Mouse (Mus musculus) G1E-ER4 (cell line): ENCODE measurements around the gene Tnip1. TPM values are rescaled to one million over a fixed set of nuclear protein-coding genes. Genes with fewer than 3 reads are reported as not detected.

Experiments used
- GATA1 ChIP-seq: IDR thresholded peaks from one replicate; pipeline ENCODE4 v1.8.0; 2012; ENCODE audit warnings: low read length, inconsistent platforms
- polyA plus RNA-seq: library from polyadenylated mRNA; stranded (reverse); fragments of >175 nt; gene quantifications from 2 replicates; pipeline ENCODE4 v1.2.3, GENCODE M21; 2012

Tnip1 gene
- polyA plus RNA-seq, 1 experiment: 28.6 TPM

DNA sequence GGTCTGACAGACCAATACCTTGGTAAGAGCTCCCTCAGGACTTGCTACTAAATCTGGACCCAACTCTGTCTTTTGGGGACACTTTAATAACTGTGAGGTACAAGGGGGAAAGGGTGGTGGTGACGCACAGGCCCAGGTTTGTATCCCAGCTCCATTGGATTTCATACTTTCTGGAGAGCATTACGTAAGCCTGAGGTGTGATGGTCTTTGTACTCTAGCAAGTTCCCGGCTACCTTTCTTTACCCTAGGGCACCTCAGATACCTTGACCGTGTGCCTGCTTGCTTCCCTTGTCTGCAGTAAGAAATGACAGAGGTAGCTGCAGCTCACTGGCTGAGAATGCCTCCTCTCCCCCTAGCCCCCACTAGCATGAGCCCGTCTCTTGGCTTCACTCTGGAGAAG is 55.5 kb downstream of the Tnip1 start:
- no peak for TF ChIP-seq GATA1

DNA sequence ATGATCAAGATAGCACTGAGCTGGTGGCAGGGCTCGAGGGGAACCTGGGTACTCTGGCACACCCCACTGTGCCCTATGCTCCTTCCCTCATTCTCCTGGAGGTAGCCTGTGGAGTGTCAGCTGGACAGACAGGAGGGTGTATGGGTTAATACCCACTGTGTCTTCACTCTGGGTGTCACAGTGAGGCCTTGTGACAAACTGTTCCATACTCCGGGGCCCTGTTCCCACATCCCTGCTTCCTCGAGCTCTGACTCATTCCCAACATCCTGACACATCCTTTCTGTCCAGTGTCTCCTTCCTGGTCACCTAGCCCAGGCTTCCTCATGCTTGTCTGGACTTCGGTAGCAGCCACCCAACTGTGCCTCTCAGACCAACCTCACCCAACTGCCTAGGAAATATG is 56.3 kb downstream of the Tnip1 start:
- no peak for TF ChIP-seq GATA1

DNA sequence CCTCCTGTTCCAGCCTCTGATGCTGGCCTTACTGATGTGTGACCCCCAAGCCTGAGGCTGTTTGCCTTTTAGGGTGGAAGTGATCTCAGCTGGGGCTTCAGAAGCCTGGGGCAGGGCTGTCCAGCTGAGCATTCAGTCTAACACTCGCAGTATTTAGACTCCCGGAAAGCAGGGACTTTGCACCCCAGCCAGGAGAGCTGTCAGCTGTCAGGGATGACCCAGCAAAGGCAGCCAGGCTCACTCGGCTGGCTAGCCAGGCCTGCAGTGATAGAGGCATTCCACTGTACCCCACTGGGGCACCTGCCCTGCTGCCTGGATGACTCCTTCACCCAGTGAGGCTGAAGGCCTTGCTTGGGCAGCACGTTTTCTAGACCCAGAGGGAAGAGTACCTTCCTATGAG is 56.8 kb downstream of the Tnip1 start:
- no peak for TF ChIP-seq GATA1

DNA sequence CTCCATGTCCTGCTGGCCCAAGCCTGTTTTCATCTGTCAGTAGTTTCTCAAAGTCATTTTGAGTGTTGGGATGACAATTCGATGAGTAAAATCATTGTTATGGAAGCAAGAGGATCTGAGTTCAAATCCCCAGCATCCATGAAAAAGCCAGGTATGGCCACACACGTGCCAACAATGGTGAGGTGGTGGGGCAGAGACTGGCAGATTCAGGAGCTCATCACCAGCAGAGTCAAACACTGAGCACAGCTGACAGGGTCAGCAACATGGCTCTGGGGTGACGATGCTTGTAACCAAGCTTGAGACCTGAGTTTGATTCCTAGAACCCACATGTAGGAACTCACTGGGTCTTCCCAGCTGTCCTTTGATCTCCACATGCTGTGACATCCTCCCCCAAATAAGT is 57.6 kb downstream of the Tnip1 start:
- no peak for TF ChIP-seq GATA1

DNA sequence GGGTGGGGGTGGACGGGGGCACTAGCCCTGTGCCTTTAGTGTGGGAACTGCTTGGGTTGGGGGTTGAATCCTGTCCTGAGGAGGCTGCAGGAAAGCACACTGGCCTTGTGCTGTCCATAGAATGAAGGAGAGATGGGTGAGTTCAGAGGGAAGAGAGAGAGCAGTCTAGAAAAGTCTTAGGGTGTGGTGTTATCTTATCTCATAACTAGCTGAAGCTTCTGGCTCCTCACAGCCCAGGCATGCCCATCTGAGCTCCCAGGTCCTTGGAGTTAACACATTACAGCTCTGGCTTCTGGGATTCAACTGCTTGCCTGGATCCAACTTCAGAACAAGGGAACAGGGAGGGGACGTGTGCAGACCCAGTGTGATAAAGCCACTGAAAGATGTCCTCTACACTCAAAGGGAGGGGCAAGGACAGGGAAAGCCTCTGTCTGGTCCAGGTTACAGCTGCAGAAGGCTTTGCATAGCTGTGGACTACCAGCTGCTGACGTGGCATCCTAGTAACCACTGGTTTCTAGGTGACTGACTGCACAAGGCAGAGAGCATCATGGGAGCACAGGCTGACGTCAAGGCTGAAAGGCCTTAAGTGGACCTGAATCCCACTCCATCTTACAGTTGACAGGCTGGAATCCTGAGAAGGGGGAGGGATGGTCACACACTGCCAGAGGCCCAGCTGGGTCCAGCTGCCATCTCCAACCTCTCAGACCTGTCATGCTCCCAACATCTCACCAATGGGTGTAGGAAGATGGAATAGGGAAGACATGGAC is 58.6 kb downstream of the Tnip1 start:
- TF ChIP-seq GATA1: no peak

DNA sequence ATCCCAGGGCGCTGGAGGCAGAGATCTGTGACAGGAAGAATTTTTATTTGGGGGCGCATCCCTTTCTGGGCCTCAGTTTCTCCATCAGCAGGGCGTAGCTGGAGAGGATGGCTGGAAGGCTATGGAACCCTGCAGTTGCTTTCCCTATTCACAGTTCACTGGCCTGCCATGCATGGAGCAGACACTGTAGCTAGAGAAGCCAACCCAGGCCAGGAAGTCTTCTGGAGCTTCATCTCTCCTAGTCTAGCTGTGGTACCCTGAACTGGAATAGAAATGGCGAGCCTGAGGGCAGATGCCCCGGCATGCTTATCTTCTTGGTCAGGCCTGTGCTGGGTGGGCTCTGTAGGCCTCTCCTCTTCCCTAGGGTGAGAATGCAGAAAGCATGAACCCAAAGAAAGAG is 59.4 kb downstream of the Tnip1 start:
- TF ChIP-seq GATA1: no peak

DNA sequence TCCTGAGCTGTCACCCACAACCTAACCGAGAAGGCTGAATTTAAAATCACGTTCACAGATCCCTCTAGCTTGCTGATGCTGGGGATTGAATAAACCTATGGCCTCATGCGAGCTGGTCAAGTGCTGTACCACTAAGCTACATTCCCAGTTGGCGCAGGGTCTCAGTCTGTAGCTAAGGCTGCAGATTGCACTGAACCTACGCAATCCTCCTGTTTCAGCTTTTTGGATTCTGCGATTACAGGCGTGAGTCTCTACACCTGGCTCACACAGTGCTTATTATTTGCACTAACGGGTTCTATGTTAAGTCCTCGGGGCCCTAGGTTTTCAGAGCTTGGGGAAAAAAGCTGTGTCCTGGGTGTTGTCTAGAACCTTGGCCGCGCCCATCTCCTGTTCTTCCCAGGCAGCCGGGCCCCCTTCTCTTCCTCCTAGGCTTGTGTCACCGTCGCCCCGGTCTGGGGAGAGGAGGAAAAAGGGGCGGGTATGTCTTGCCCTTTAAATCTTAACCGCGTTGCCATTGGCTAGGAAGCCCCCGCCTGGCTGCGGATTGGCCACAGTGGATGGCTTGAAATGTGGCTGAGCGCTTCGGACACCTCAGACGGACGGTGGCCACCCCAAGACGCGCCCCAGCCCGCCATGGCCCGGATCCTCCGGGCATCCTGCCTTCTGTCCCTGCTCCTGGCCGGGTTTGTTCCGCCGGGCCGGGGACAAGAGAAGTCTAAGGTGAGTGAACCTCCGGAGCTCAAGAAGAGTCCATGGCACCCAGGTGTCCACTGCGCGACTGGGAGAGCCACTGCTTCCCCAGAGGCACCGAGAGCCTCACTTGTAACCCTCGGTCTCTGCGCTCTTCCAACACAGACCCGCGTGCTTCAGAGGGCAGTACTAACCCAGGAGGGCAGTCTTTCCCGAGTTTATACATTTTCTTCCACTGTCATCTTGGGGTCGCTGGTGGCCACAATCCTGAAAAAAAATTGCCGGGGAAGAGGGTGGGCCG is 60.1 kb downstream of the Tnip1 start, which contains the start of gene Gpx3:
Gene Gpx3 (plus strand): TSS at position 121 of the 991 bp plus-strand sequence.
- TF ChIP-seq GATA1: no peak

DNA sequence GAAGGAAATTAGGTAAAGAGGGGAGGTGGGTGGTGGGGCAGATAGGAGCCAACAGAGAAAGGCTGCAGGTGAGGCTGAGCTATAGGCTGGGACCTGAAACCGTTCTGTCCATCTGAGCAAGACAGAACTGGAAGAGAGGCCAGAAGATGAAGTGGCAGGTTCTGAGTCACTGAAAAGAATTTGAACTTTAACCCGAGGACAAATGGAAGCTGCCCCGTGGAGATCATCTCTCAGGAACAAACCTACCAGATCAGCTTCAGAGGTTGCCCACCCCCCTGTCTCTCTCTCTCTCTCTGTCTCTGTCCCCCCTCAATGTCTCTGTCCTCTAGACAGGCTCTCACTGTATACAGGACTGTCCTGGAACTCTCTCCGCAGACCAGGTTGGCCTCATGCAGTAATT is 63.1 kb downstream of the Tnip1 start:
- no peak for TF ChIP-seq GATA1

DNA sequence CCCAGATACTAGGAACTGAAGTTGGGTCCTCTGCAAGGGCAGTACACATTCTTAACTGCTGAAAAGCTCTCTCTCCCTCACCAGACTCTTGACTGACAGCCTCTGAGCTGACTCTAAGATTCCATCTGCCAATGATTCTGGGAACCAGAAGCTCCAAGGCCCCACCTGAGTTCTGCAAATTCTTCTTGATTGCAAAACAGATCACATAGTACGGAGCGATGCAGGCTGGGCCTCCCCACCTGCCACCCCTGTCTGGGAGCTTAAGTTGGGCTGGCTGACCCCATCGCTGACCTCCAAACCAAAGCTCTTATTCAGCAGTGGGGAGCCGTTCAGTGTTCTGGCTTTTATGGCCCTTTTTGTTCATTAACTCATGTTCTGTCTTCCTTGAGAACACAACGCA is 65.2 kb downstream of the Tnip1 start:
- no peak for TF ChIP-seq GATA1

DNA sequence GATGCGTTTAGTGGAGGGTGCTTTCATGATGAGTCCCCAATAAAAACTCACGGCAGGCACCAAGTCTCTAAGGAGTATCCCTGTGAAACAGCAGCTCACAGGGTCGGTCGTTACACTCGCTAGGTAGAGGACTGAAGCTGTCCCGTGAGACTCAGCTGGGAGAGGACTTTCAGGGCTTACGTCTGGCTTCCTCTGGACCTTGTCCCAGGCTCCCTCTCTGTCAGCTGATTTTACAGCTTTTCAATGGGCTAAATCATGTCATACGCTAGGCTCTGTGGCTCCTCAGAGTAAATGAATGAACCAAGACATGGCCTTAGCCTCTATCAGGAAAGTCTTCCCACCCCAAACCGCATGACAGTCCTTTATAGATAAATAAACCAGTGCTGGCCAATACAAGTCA is 68.1 kb downstream of the Tnip1 start:
- TF ChIP-seq GATA1: no peak

DNA sequence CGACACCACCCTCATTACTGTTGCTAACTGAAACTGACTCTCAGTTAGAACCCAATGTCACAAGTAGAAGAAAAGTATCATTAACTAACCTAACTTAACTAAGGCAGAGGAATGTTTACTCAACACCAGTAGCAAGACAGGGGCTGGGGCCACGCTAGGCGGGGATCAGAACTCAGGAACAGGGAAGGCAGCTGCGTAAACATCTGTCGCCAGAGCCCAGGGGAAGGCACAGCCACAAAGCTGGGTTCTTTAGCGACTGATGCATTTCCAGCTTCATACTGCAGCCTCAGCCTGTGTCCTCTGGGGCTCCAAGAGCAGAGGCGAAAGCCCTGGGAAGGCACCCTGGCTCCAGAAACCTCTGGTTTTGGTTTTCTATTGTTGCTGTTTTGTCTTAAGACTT is 70.6 kb downstream of the Tnip1 start:
- no peak for TF ChIP-seq GATA1

DNA sequence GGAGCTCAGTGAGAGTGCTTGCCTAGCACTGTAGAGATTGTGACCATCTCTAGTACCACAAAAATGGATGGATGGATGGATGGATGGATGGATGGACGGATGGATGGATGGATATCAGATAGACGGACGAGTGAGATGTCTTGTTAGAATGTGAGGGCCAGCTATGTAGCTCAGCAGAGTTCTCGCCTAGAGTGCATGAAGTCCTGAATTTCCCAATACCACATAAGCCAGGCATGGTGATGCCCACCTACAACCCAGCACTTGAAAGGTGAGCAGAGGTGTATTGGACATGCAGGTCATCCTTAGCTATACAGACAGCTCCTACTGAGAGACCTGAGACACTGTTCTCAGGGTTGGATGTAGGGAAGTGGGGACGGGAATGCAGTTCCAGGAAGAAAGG is 71.4 kb downstream of the Tnip1 start:
- no peak for TF ChIP-seq GATA1

DNA sequence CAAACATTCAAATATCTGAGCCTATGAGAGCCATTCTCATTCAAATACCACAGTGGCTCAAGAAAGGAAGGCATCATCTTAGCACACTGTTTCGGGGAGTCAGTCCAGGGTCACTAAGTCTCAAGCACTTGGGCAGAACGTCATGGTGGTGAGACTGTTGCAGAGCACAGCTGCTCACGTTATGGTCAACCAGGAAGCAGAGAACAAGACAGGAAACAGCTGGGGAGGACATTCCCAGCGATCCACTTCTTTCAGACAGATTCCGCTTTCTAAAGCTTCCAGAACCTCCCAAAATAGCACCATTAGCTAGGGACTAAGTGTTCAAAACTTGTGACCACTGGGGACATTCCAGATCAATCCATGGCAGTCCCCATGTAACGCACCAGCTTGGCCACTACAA is 74.8 kb downstream of the Tnip1 start:
- TF ChIP-seq GATA1: no peak

DNA sequence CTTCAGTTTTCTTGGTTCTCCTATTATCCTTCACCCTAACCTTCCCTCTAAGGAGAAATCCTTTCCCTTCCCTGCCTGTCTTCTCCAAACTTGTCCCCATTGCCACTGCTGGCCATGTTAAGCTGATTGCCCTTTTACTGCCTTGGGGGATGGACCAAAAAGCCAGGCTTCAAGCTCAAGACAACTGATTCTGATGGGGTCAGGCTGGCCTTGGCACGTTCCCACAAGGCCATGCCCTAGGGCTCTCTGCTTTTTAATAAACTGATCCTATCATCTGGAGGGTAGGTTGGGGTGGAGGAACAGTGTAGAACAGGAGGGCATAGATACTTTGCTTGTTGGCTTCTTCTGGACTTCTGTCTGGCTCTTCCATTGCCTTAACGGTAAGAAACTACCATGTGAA is 77.3 kb downstream of the Tnip1 start:
- no peak for TF ChIP-seq GATA1

DNA sequence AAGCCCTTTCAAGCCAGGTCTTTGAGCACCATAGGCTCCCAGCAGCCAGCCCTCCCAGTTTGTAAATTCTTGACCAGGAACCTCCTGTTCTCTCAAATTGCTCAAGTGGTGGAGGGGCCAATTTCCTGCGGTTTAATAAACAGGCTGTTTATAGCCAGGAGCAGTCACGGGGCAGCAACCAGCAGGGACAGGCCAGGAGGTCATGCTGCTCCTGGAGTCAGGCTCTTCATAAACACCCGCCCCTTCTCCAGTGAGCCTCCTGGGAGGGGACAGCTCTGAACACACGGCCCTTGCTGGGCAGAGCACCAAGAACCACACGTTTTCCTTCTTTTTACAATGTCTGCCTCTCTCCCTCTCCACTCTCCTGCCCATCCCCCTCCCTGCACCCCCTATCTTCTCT is 77.8 kb downstream of the Tnip1 start:
- TF ChIP-seq GATA1: no peak

DNA sequence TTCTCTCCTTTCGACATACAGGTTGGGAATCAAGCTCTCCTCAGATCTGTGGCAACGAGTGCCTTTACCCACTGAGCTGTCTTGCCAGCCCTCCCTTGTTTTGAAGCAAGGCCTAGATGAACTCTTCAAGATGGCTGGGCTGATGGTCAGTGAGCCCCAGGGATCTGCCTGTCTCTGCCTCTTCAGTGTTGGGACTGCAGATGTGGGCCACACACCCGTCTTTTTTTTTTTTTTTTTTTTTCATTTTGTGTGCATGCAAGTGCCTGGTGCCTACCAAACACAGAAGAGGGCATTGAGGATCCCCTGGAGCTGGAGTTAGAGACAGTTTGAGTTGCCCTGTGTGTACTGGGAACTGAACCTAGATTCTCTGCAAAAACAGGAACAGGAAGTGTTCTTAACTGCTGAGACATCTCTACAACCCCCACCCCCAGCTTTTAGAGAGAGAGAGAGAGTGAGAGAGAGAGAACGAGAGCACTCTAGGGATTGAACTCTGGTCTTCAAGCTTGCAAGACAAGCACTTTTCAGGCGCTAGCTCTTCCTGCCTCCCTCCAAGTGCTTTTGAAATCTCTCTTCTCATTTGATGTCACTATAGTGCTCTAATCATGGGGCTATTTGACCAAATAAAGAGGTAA is 78.4 kb downstream of the Tnip1 start:
- TF ChIP-seq GATA1: no peak

DNA sequence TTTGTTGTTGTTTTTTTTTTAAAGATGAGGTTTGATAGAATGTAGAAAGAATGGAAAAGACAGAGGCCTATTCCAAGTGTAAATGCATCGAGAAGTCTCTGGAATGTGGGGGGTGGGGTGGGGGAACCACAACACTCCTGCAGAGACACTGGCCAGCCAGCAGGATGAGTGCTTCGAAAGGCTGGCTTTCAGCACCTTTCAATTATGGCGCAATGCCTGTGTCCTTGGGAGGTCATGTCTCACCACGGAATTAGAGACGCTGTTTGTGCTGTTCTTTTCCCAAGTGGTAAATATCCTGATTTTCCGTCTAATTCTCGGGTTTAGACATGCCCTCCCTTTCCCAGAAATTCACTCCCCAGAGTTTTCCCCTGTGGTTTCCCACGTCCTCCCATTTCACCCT is 80.0 kb downstream of the Tnip1 start:
- TF ChIP-seq GATA1: no peak
